ENCODE assay signal across 15 mouse cellular contexts in genomic region chr16:14800209-14800608, GRCm38 (mm10).
DNase-seq lines count a peak whose midpoint lies in the region; ATAC-seq and TF ChIP-seq lines count a peak whose summit lies in the region.
"Had no signal": no experiment of that assay in that cellular context is flagged by ENCODE, and none has a peak within 500 bp of the region (broad histone marks: within the 10 kb centered on the region; RNA-seq: fewer than 3 reads in every experiment).

No protein-coding gene starts in this region.

- H3K4me1 ChIP-seq in ES-Bruce4 (ENCODE audit: control insufficient read depth, insufficient read depth, low read length) = no peaks in the 10 kb centered on the region
- H3K4me1 ChIP-seq in stomach, postnatal 0 days (replicated peaks; ENCODE audit: control insufficient read depth, insufficient read depth) = no peaks in the 10 kb centered on the region
- H3K4me1 ChIP-seq: liver, embryonic 12.5 days; midbrain, embryonic 15.5 days had no signal

- H3K9me3 ChIP-seq in ES-Bruce4 (replicated peaks; ENCODE audit: control insufficient read depth, insufficient read depth, low read length, poor library complexity, severe bottlenecking) = no peaks in the 10 kb centered on the region
- no peaks in the 10 kb centered on the region for H3K9me3 ChIP-seq in stomach, postnatal 0 days (ENCODE audit: control insufficient read depth, low read length)
- H3K9me3 ChIP-seq: liver, embryonic 12.5 days; midbrain, embryonic 15.5 days had no signal

- no peak overlapping the region for H3K4me2 ChIP-seq in stomach, postnatal 0 days (replicated peaks; ENCODE audit: low read depth)
- H3K4me2 ChIP-seq: liver, embryonic 12.5 days; midbrain, embryonic 15.5 days had no signal

- no peaks in the 10 kb centered on the region for H3K36me3 ChIP-seq in ES-Bruce4 (ENCODE audit: control insufficient read depth, insufficient read depth, low read length, poor library complexity, severe bottlenecking)
- H3K36me3 ChIP-seq in stomach, postnatal 0 days (ENCODE audit: control insufficient read depth, insufficient read depth, low read length) = no peaks in the 10 kb centered on the region
- H3K36me3 ChIP-seq: liver, embryonic 12.5 days; midbrain, embryonic 15.5 days had no signal

- TF ChIP-seq POLR2A in ES-Bruce4 (IDR thresholded peaks at IDR 0.05; ENCODE audit: insufficient read depth, low read length) = no peak
- no peak for TF ChIP-seq POLR2A in brain, embryonic 14.5 days (IDR thresholded peaks at IDR 0.05; ENCODE audit: borderline replicate concordance, extremely low read depth, insufficient read depth, insufficient read length, poor library complexity, severe bottlenecking)

- no peak overlapping the region for H3K9ac ChIP-seq in ES-Bruce4 (ENCODE audit: low read depth, poor library complexity, severe bottlenecking)
- H3K9ac ChIP-seq in stomach, postnatal 0 days (ENCODE audit: low read length) = no peak overlapping the region
- H3K9ac ChIP-seq: liver, embryonic 12.5 days; midbrain, embryonic 15.5 days had no signal

- TF ChIP-seq EP300 in ES-Bruce4 (IDR thresholded peaks at IDR 0.05; ENCODE audit: insufficient read depth, low read depth, low read length) = no peak
- TF ChIP-seq EP300 in stomach, postnatal 0 days (optimal IDR thresholded peaks at IDR 0.05) = no peak

- 0 out of 2 replicates have a peak, but pooled peaks have one; percentile 21 for ATAC-seq in stomach, postnatal 0 days (ENCODE audit: low FRiP score, low TSS enrichment)
- ATAC-seq: hindbrain, postnatal 0 days; liver, embryonic 12.5 days; midbrain, embryonic 15.5 days; Patski had no signal

- no peaks in the 10 kb centered on the region for H3K27me3 ChIP-seq in ES-Bruce4 (ENCODE audit: control insufficient read depth, insufficient read depth, low read length, poor library complexity, severe bottlenecking)
- H3K27me3 ChIP-seq in stomach, postnatal 0 days (ENCODE audit: control insufficient read depth, insufficient read depth, low read length) = no peaks in the 10 kb centered on the region
- H3K27me3 ChIP-seq: liver, embryonic 12.5 days; midbrain, embryonic 15.5 days; Patski had no signal

- peak; percentile 0 for DNase-seq in brain, embryonic 14.5 days (ENCODE audit: low read depth)
- DNase-seq in fat pad, adult 2 months (ENCODE audit: extremely low read depth, low read depth, low spot score) = peak; percentile 37
- DNase-seq in stomach, postnatal 0 days (ENCODE audit: low spot score) = no peak
- DNase-seq in layer of hippocampus, postnatal 10 days (ENCODE audit: low spot score in 2 of 2) = no peak
- no peak for DNase-seq in adrenal gland, postnatal 36 days
- no peak for DNase-seq in left cerebral cortex, adult 11 months (ENCODE audit: low spot score)
- DNase-seq: adrenal gland, adult 8-10 months; cerebellum, postnatal 14 days; heart, postnatal 10 days; lung, postnatal 4 days had no signal

- H3K27ac ChIP-seq in ES-Bruce4 (ENCODE audit: insufficient read depth, low read length) = no peak overlapping the region
- H3K27ac ChIP-seq in stomach, postnatal 0 days (replicated peaks) = no peak overlapping the region
- H3K27ac ChIP-seq: hindbrain, postnatal 0 days; liver, embryonic 12.5 days; midbrain, embryonic 15.5 days had no signal

- 37% methylated on average over 13 of the region's 13 CpGs for WGBS in stomach, postnatal 0 days

- no peak for TF ChIP-seq CTCF in ES-Bruce4 (IDR thresholded peaks at IDR 0.05; ENCODE audit: low read depth, low read length)
- TF ChIP-seq CTCF in brain, embryonic 14.5 days (IDR thresholded peaks at IDR 0.05; ENCODE audit: borderline replicate concordance, extremely low read depth, insufficient read depth, insufficient read length) = no peak
- TF ChIP-seq CTCF in stomach, postnatal 0 days (IDR thresholded peaks at IDR 0.05; ENCODE audit: low read depth) = no peak

- H3K4me3 ChIP-seq in ES-Bruce4 (ENCODE audit: low read depth, low read length) = peak overlapping the region; percentile 20; the same call in 1 of the 2 replicates
- no peak overlapping the region for H3K4me3 ChIP-seq in stomach, postnatal 0 days (ENCODE audit: low read depth, low read length)
- H3K4me3 ChIP-seq: liver, embryonic 12.5 days; midbrain, embryonic 15.5 days had no signal

Comparison
In these comparisons a context has a peak if more than half of its experiments do, and no peak if none do; other contexts are left out.
1. DNase-seq: peak in brain, embryonic 14.5 days (single experiment) and fat pad, adult 2 months (single experiment); none in stomach, postnatal 0 days (single experiment), layer of hippocampus, postnatal 10 days (0 of 2), adrenal gland, postnatal 36 days (0 of 2) and left cerebral cortex, adult 11 months (single experiment).